Mouse (Mus musculus): ENCODE data around the gene Pfkfb4. TPM values are rescaled to one million over a fixed set of nuclear protein-coding genes. Genes with fewer than 3 reads are reported as not detected.

Gene Pfkfb4
- polyA plus RNA-seq, 1 experiment = 10.6 TPM

DNA sequence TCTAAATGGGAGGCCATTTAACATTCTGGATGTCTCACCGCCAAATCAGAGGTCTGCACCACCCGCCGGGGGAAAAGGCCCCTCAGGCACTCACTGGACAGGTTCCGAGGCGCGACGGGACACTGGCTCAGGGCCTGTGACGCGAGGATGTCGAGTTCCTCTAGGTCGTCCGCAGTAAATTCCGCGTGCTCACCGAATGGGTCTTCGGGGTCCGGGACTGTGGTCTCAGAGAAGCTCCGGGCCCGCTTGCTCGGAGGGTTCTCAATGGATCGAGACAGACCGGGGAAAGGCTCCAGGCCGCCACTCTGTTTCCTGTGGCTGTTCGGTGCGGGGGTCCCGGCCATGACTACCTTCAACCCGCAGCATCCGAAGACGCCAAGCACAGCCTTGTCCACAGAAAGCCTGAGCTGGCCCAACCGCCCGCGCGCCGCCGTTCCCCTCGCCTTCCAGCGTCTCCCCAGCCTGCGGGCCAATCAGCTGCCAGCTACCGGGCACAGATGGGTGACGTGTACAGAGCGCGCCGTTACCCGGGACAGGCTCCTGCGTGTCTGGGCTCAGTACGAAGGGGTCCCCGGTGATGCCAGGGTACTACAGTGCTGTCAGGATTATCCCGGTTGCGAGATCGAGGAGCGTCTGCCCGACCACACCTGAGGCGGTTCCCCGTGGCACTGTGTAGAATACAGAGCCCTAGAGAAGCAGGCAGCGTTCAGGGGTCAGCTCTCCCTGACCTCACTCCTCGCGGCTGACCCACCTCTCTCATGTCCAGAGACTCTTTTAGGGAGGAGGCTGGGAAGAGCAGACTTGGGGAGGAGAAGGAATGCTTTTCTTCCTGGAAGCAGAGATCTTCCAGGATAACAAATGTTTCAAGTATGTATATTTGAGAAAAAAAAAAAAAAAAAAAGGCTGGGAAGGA, 82.3 kb downstream of the Pfkfb4 start, which contains the start of gene Atrip:
Atrip (minus strand) TSS at position 464 of the 913 bp plus-strand sequence.
- peak within 1 kb of the TSS; percentile 58 for H3K27ac ChIP-seq (ENCODE audit: insufficient read depth, low read depth, low read length)
- peak within 1 kb of the TSS; percentile 82 for H3K4me3 ChIP-seq (ENCODE audit: insufficient read depth, low read depth, low read length)
- H3K27me3 ChIP-seq (replicated peaks; ENCODE audit: control insufficient read depth, insufficient read depth, low read length) = no peaks in the 10 kb centered on the region
- H3K36me3 ChIP-seq (ENCODE audit: control insufficient read depth, insufficient read depth, low read length) = no peaks in the 10 kb centered on the region; the same call in 1 of the 2 replicates
- TF ChIP-seq POLR2A (IDR thresholded peaks at IDR 0.05; ENCODE audit: low read depth, low read length) (peak; percentile 67), CTCF (conservative IDR thresholded peaks at IDR 0.05; ENCODE audit: insufficient read depth, insufficient read length, low read depth, low read length) (no peak)
- WGBS = under 1% methylated on average over 57 of the region's 57 CpGs
- H3K4me1 ChIP-seq (ENCODE audit: control insufficient read depth, insufficient read depth, low read length) = peaks cover 5% of the 10 kb centered on the region; the same call in 1 of the 2 replicates
- DNase-seq = peak; percentile 93

DNA sequence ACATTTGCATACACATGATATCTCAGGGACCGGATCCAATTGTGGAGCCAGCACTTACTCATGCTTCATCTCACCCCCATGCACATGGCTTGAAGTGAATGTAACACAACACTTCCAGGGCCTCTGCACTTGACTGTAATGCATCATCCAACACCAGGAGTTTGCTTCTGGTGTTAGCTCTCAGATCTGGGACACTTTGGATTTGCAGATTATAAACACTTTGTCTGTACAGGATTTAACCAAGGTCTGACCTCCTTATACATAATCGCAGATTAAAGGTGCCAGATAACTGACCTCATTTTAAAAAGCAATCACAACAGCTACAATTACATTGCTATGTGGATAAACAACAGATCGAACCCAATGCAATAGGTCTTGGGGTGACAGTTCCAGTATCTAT, 88.9 kb downstream of the Pfkfb4 start:
- 85% methylated on average over 3 of the region's 3 CpGs for WGBS
- no peaks in the 10 kb centered on the region for H3K27me3 ChIP-seq (replicated peaks; ENCODE audit: control insufficient read depth, insufficient read depth, low read length)
- H3K4me3 ChIP-seq (ENCODE audit: insufficient read depth, low read depth, low read length) = no peak overlapping the region
- TF ChIP-seq POLR2A (IDR thresholded peaks at IDR 0.05; ENCODE audit: low read depth, low read length) (no peak), CTCF (conservative IDR thresholded peaks at IDR 0.05; ENCODE audit: insufficient read depth, insufficient read length, low read depth, low read length) (no peak)
- no peaks in the 10 kb centered on the region for H3K36me3 ChIP-seq (ENCODE audit: control insufficient read depth, insufficient read depth, low read length)
- DNase-seq = no peak
- peaks cover 4% of the 10 kb centered on the region; the same call in 1 of the 2 replicates for H3K4me1 ChIP-seq (ENCODE audit: control insufficient read depth, insufficient read depth, low read length)
- H3K27ac ChIP-seq (ENCODE audit: insufficient read depth, low read depth, low read length) = no peak overlapping the region

DNA sequence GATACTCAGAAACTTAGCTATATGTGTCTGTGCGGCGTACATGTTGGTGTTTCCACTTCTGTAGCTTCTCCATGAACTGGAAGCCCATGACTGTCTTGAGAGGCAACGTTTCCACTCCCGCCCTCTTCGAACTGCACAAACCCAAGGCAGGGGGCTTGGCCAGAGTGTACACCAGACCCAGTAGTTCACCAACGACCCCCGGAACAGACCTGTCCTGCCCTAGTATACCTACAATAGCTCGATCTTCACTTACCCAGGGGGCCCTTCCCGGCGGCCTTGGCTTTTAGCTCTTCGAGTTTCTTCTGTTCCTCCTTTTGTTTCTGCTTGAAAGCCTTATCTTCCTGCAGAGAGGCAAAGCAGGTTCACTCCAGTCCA, 90.2 kb downstream of the Pfkfb4 start:
- Histone ChIP-seq H3K27me3 (replicated peaks; ENCODE audit: control insufficient read depth, insufficient read depth, low read length) (no peaks in the 10 kb centered on the region), H3K4me3 (ENCODE audit: insufficient read depth, low read depth, low read length) (peak overlapping the region; percentile 53), H3K36me3 (ENCODE audit: control insufficient read depth, insufficient read depth, low read length) (no peaks in the 10 kb centered on the region), H3K27ac (ENCODE audit: insufficient read depth, low read depth, low read length) (0 out of 2 replicates have a peak overlapping the region, but pooled peaks have one; percentile 12), H3K4me1 (ENCODE audit: control insufficient read depth, insufficient read depth, low read length) (peaks cover 4% of the 10 kb centered on the region; the same call in 1 of the 2 replicates)
- WGBS = 3% methylated on average over 11 of the region's 11 CpGs
- TF ChIP-seq POLR2A (IDR thresholded peaks at IDR 0.05; ENCODE audit: low read depth, low read length) = no peak
- DNase-seq = no peak

Other genes starting within 250 kb of the Pfkfb4 start
- 68.3 and 78.0 TPM in 2 replicates for gene Ip6k2, start 208.0 kb upstream of the Pfkfb4 start, polyA plus RNA-seq (2012; rRNA removed)
- gene Nckipsd, start 183.4 kb upstream of the Pfkfb4 start, polyA plus RNA-seq (2012; rRNA removed) = 19.1 and 24.1 TPM in 2 replicates
- gene Celsr3, start 165.5 kb upstream of the Pfkfb4 start, polyA plus RNA-seq (2012; rRNA removed) = 0.18 and 0.19 TPM in 2 replicates
- 33.9 and 37.2 TPM in 2 replicates for gene Slc26a6, start 138.5 kb upstream of the Pfkfb4 start, polyA plus RNA-seq (2012; rRNA removed)
- gene Tmem89, start 77.2 kb upstream of the Pfkfb4 start, polyA plus RNA-seq (2012; rRNA removed) = 0.08 TPM in 1 of 2 replicates, not detected in the other
- 1,190 and 1,260 TPM in 2 replicates for gene Uqcrc1, start 55.1 kb upstream of the Pfkfb4 start, polyA plus RNA-seq (2012; rRNA removed)
- 1.8 and 2.3 TPM in 2 replicates for gene Col7a1, start 38.2 kb upstream of the Pfkfb4 start, polyA plus RNA-seq (2012; rRNA removed)
- gene Ucn2, start 5.8 kb upstream of the Pfkfb4 start, polyA plus RNA-seq (2012; rRNA removed) = 0.11 and 0.18 TPM in 2 replicates
- gene Shisa5, start 46.8 kb downstream of the Pfkfb4 start, polyA plus RNA-seq (2012; rRNA removed) = 467 and 688 TPM in 2 replicates
- 45.2 and 46.7 TPM in 2 replicates for gene Trex1, start 68.0 kb downstream of the Pfkfb4 start, polyA plus RNA-seq (2012; rRNA removed)
- gene Atrip, start 82.3 kb downstream of the Pfkfb4 start, polyA plus RNA-seq (2012; rRNA removed) = 20.2 and 20.9 TPM in 2 replicates
- 11.4 and 11.7 TPM in 2 replicates for gene Ccdc51, start 90.7 kb downstream of the Pfkfb4 start, polyA plus RNA-seq (2012; rRNA removed)
- gene Tma7, start 90.8 kb downstream of the Pfkfb4 start, polyA plus RNA-seq (2012; rRNA removed) = 42.4 and 80.7 TPM in 2 replicates
- 16.7 and 21.7 TPM in 2 replicates for gene Plxnb1, start 103.6 kb downstream of the Pfkfb4 start, polyA plus RNA-seq (2012; rRNA removed)
- not detected in 2 replicates for gene Fbxw21, start 170.3 kb downstream of the Pfkfb4 start, polyA plus RNA-seq (2012; rRNA removed)
- not detected in 2 replicates for gene Fbxw13, start 204.2 kb downstream of the Pfkfb4 start, polyA plus RNA-seq (2012; rRNA removed)
- not detected in 2 replicates for gene Fbxw20, start 243.0 kb downstream of the Pfkfb4 start, polyA plus RNA-seq (2012; rRNA removed)